ENCODE assay signal across 8 mouse cellular contexts in the genomic region with DNA sequence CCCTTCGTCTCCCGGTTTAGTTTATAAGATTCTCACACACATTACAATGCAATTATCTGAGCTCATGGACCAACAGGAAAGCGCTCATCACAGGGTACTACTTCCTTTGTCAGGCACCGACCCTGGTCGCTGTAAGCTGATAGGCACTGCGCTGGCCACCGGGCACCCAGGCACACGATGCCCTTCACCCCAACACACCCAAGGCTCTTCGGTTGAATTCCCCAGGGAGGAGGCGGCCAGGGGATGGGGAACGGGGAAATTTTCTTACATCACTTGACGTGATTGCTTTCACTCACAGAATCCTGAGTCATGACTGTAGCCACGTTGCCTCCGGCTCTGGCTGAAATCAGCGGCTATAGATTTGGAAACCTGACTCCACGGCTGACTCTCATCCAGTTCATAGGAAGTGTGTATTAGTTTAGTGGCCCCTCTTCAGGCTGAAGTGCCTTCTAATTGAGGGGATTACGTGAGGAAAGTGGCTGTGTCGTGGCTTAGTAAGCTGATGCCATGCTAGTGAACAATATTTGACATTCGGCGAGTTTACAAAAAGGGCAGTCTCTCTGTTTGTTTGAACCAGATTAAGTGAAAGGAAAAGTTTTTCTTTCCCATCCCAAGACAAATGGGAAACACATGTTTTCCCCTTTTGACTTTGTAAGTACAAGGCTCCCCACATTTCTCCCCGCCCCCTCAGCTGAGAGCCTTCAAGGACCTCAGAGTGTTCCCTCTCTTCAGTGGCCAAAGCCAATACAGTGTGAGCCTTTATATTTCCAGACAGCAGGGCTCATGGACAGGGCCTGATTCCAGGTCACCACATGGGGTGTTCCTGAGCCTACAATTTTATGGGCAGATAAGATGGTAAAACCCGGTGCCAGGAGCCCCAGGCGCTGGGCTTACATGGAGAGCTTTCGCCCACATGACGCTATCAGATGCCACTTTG. TPM values are rescaled to one million over a fixed set of nuclear protein-coding genes. Genes with fewer than 3 reads are reported as not detected.
DNase-seq lines count a peak whose midpoint lies in the region; ATAC-seq lines count a peak whose summit lies in the region.

No protein-coding gene starts in this region.

- intact Hi-C loops in left cerebral cortex, postnatal 10 days (cut with DNase I), result no loop called here
- intact Hi-C loops in left cerebral cortex, postnatal 36 days (cut with DNase I), result no loop called here

- peaks cover 16% of the 10 kb centered on the region; the same call in 1 of the 2 replicates for H3K27me3 ChIP-seq in heart, embryonic 13.5 days (replicated peaks)
- H3K27me3 ChIP-seq in midbrain, embryonic 11.5 days (ENCODE audit: control insufficient read depth, insufficient read depth, low read length), result no peaks in the 10 kb centered on the region

- no peaks in the 10 kb centered on the region for H3K9me3 ChIP-seq in heart, embryonic 13.5 days
- no peaks in the 10 kb centered on the region for H3K9me3 ChIP-seq in midbrain, embryonic 11.5 days (ENCODE audit: control insufficient read depth, low read length)

- 32% methylated on average over 25 of the region's 25 CpGs for WGBS in heart, embryonic 13.5 days
- 48% methylated on average over 25 of the region's 25 CpGs for WGBS in midbrain, embryonic 11.5 days

- H3K4me3 ChIP-seq in heart, embryonic 13.5 days, result no peak overlapping the region
- no peak overlapping the region for H3K4me3 ChIP-seq in midbrain, embryonic 11.5 days (ENCODE audit: low read depth, low read length)

- DNase-seq in left cerebral cortex, postnatal 10 days (ENCODE audit: extremely low spot score in 1 of 2, low spot score in 2 of 2), result peak; percentile 28 to 84
- no peak for DNase-seq in left cerebral cortex, postnatal 36 days (ENCODE audit: low spot score in 2 of 2)
- peak; percentile 65 to 70 for DNase-seq in cerebellum, postnatal 25 days
- peak; percentile 94 for DNase-seq in midbrain, embryonic 11.5 days (ENCODE audit: low spot score, missing footprints)
- no peak for DNase-seq in thymus, postnatal 25 days
- no peak for DNase-seq in kidney, adult 8-10 months

- peaks cover 32% of the 10 kb centered on the region for H3K4me1 ChIP-seq in heart, embryonic 13.5 days
- no peaks in the 10 kb centered on the region for H3K4me1 ChIP-seq in midbrain, embryonic 11.5 days (ENCODE audit: control insufficient read depth, insufficient read depth, low read length)

- no peaks in the 10 kb centered on the region for H3K36me3 ChIP-seq in heart, embryonic 13.5 days
- no peaks in the 10 kb centered on the region for H3K36me3 ChIP-seq in midbrain, embryonic 11.5 days (ENCODE audit: control insufficient read depth, insufficient read depth, low read length)

- no peak; the same call in 1 of the 2 replicates for ATAC-seq in heart, embryonic 13.5 days (ENCODE audit: extremely low read depth, insufficient number of reproducible peaks, low FRiP score, low TSS enrichment)
- ATAC-seq in midbrain, embryonic 11.5 days (ENCODE audit: low FRiP score), result no peak
- ATAC-seq in megakaryocyte progenitor cell, adult 5-6 weeks (replicated peaks; ENCODE audit: poor library complexity), result no peak

- peak overlapping the region; percentile 68 for H3K9ac ChIP-seq in heart, embryonic 13.5 days
- H3K9ac ChIP-seq in midbrain, embryonic 11.5 days (ENCODE audit: low read length), result peak overlapping the region; percentile 34; the same call in 1 of the 2 replicates

- H3K4me2 ChIP-seq in heart, embryonic 13.5 days, result peak overlapping the region; percentile 37
- peak overlapping the region; percentile 8; the same call in 1 of the 2 replicates for H3K4me2 ChIP-seq in midbrain, embryonic 11.5 days

- H3K27ac ChIP-seq in heart, embryonic 13.5 days (replicated peaks), result peak overlapping the region; percentile 26
- no peak overlapping the region for H3K27ac ChIP-seq in midbrain, embryonic 11.5 days (ENCODE audit: low read depth, low read length)

RNA-seq across cellular contexts. Expression of a gene that starts 51.4 kb away (rescaled TPM):
- total RNA-seq in left cerebral cortex, postnatal 10 days (2021), result under 1 TPM in 1 of 2 experiments, not detected in 1; 0.09 TPM
- total RNA-seq in left cerebral cortex, postnatal 36 days (2021), result under 1 TPM; 0.48 to 0.79 TPM
- polyA plus RNA-seq in heart, embryonic 13.5 days (2015; fragmentation: Nextera tagmentation; extraction: Ambion mirVana), result 0.10 and 0.56 TPM in 2 replicates
- polyA plus RNA-seq in midbrain, embryonic 11.5 days (2014; fragmentation: Nextera tagmentation; extraction: Ambion mirVana), result not detected in 2 replicates
- 0.12 and 1.4 TPM in 2 replicates for total RNA-seq in megakaryocyte progenitor cell, adult 5-6 weeks (2015)
- total RNA-seq in megakaryocyte progenitor cell, adult 5-6 weeks (2017), result 0.20 and 0.37 TPM in 2 replicates

Comparison
In these comparisons a context has a peak if more than half of its experiments do, and no peak if none do; other contexts are left out.
1. DNase-seq: peak in left cerebral cortex, postnatal 10 days (2 of 2), cerebellum, postnatal 25 days (2 of 2) and midbrain, embryonic 11.5 days (single experiment); none in left cerebral cortex, postnatal 36 days (0 of 2), thymus, postnatal 25 days (single experiment) and kidney, adult 8-10 months (0 of 2).